Mouse (Mus musculus) myocyte (in vitro differentiated cells): ENCODE data around the gene Trf. TPM values are rescaled to one million over a fixed set of nuclear protein-coding genes. Genes with fewer than 3 reads are reported as not detected.
"Not testable (repeated sequence)": the region's sequence is repeated elsewhere in the genome, so short reads cannot be mapped to it uniquely, and the experiment has no call there.

Source experiments
- H3K27me3 ChIP-seq: one replicate; pipeline ENCODE4 v1.6.1; 2011; ENCODE audit not compliant: control insufficient read depth, insufficient read depth, insufficient read length
- H3K36me3 ChIP-seq: one replicate; pipeline ENCODE4 v1.6.1; 2011; ENCODE audit not compliant: control insufficient read depth, insufficient read depth
- H3K4me2 ChIP-seq: one replicate; pipeline ENCODE4 v1.6.1; 2011; ENCODE audit warnings: low read depth, control low read depth
- H3K4me3 ChIP-seq: one replicate; pipeline ENCODE4 v1.5.1; 2011; ENCODE audit warnings: mild to moderate bottlenecking, control low read depth, moderate library complexity
- H3K79me2 ChIP-seq: one replicate; pipeline ENCODE4 v1.6.1; 2011; ENCODE audit not compliant: control insufficient read depth, insufficient read depth
- H3ac ChIP-seq: one replicate; pipeline ENCODE4 v1.6.1; 2011; ENCODE audit not compliant: control insufficient read depth, insufficient read length
- CEBPB ChIP-seq: IDR thresholded peaks from 2 replicates; pipeline ENCODE4 v1.6.1; 2011; ENCODE audit warnings: mild to moderate bottlenecking, moderate library complexity; ENCODE audit not compliant: poor library complexity, insufficient read depth, severe bottlenecking
- E2F4 ChIP-seq: IDR thresholded peaks from one replicate; pipeline ENCODE4 v1.6.1; 2011; ENCODE audit warnings: mild to moderate bottlenecking, control low read depth, moderate library complexity; ENCODE audit not compliant: insufficient read depth
- MAX ChIP-seq: IDR thresholded peaks from one replicate; pipeline ENCODE4 v1.6.1; 2011; ENCODE audit warnings: low read depth, mild to moderate bottlenecking, control low read depth
- MYOD1 ChIP-seq, 3 experiments: IDR thresholded peaks; one replicate each; pipeline ENCODE4 v1.6.1; 2011; ENCODE audit warnings: control low read depth in 2 of 3, low read depth in 2 of 3, mild to moderate bottlenecking in 2 of 3, moderate library complexity in 1 of 3; ENCODE audit not compliant: insufficient read length in 2 of 3, control insufficient read depth in 1 of 3
- MYOG ChIP-seq, 3 experiments: IDR thresholded peaks; one replicate each; pipeline ENCODE4 v1.6.1; 2011; ENCODE audit warnings: control low read depth in 2 of 3, low read depth in 2 of 3, mild to moderate bottlenecking in 2 of 3; ENCODE audit not compliant: insufficient read length in 2 of 3, control insufficient read depth in 1 of 3, insufficient read depth in 1 of 3
- POLR2A ChIP-seq: IDR thresholded peaks from one replicate; pipeline ENCODE4 v1.6.1; 2011; ENCODE audit warnings: low read depth, mild to moderate bottlenecking, control low read depth, moderate library complexity; ENCODE audit not compliant: insufficient read length
- POLR2AphosphoS2 ChIP-seq: IDR thresholded peaks from one replicate; pipeline ENCODE4 v1.6.1; 2011; ENCODE audit warnings: low read depth, control low read depth; ENCODE audit not compliant: insufficient read length
- REST ChIP-seq: IDR thresholded peaks from one replicate; pipeline ENCODE4 v1.6.1; 2011; ENCODE audit warnings: mild to moderate bottlenecking, control low read depth, moderate library complexity; ENCODE audit not compliant: insufficient read depth, insufficient read length
- SRF ChIP-seq: IDR thresholded peaks from one replicate; pipeline ENCODE4 v1.6.1; 2011; ENCODE audit warnings: low read depth; ENCODE audit not compliant: control insufficient read depth, insufficient read length
- TCF12 ChIP-seq: IDR thresholded peaks from one replicate; pipeline ENCODE4 v1.6.1; 2011; ENCODE audit warnings: mild to moderate bottlenecking, control low read depth; ENCODE audit not compliant: poor library complexity, insufficient read depth, severe bottlenecking
- TCF3 ChIP-seq: IDR thresholded peaks from one replicate; pipeline ENCODE4 v1.6.1; 2011; ENCODE audit warnings: low read depth, control low read depth; ENCODE audit not compliant: insufficient read length
- USF1 ChIP-seq: IDR thresholded peaks from one replicate; pipeline ENCODE4 v1.6.1; 2011; ENCODE audit warnings: low read depth, mild to moderate bottlenecking, control low read depth, moderate library complexity
- polyA plus RNA-seq: library from polyadenylated mRNA; unstranded; fragments of >200 nt; fragmentation: generic; extraction: Trizol; gene quantifications from one replicate; pipeline ENCODE4 v1.2.1, GENCODE M21; 2012; ENCODE audit warnings: missing spikeins

Gene Trf
- polyA plus RNA-seq, 1 experiment = not detected

GRCm38 (mm10) chr9:103168771-103169170, 61.5 kb downstream of the Trf start:
- Histone ChIP-seq H3K79me2 (no peaks in the 10 kb centered on the region), H3ac (no peak overlapping the region)
- TF ChIP-seq CEBPB (no peak), MAX (no peak), SRF (no peak), REST (no peak)

GRCm38 (mm10) chr9:103168046-103168445, 62.2 kb downstream of the Trf start:
- H3K4me2 ChIP-seq = no peak overlapping the region

More at GRCm38 (mm10) chr9:103168771-103169170, 61.5 kb downstream of the Trf start:
- no peaks in the 10 kb centered on the region for H3K27me3 ChIP-seq
- no peak overlapping the region for H3K4me2 ChIP-seq
- no peak overlapping the region for H3K4me3 ChIP-seq
- no peaks in the 10 kb centered on the region for H3K36me3 ChIP-seq

GRCm38 (mm10) chr9:103163806-103164205, 66.4 kb downstream of the Trf start:
- H3K36me3 ChIP-seq = no peaks in the 10 kb centered on the region
- TF ChIP-seq POLR2A (no peak), E2F4 (no peak)
- no peak overlapping the region for H3ac ChIP-seq
- H3K4me3 ChIP-seq = no peak overlapping the region
- H3K4me2 ChIP-seq = no peak overlapping the region
- no peaks in the 10 kb centered on the region for H3K79me2 ChIP-seq
- H3K27me3 ChIP-seq = no peaks in the 10 kb centered on the region

More at GRCm38 (mm10) chr9:103168046-103168445, 62.2 kb downstream of the Trf start:
- no peak overlapping the region for H3ac ChIP-seq
- no peaks in the 10 kb centered on the region for H3K79me2 ChIP-seq
- H3K4me3 ChIP-seq = no peak overlapping the region
- no peaks in the 10 kb centered on the region for H3K27me3 ChIP-seq
- H3K36me3 ChIP-seq = no peaks in the 10 kb centered on the region
- TF ChIP-seq MAX (no peak), MYOD1 (IDR thresholded peaks at IDR 0.05; ENCODE audit: control insufficient read depth in 1 of 3, insufficient read length in 2 of 3, low read depth in 2 of 3) (no peak), MYOG (IDR thresholded peaks at IDR 0.05; ENCODE audit: control insufficient read depth in 1 of 3, insufficient read depth in 1 of 3, insufficient read length in 2 of 3, low read depth in 2 of 3) (no peak), CEBPB (no peak), POLR2A (no peak), SRF (no peak), TCF3 (no peak), E2F4 (no peak), POLR2AphosphoS2 (no peak)

- not testable (repeated sequence) for H3K4me2 ChIP-seq, H3K36me3 ChIP-seq, H3ac ChIP-seq, H3K79me2 ChIP-seq, H3K27me3 ChIP-seq, H3K4me3 ChIP-seq
Observed at GRCm38 (mm10) chr9:103155158-103155557, 75.1 kb downstream of the Trf start.

- H3ac ChIP-seq = no peak overlapping the region
- H3K27me3 ChIP-seq = no peaks in the 10 kb centered on the region
- no peaks in the 10 kb centered on the region for H3K36me3 ChIP-seq
- no peak overlapping the region for H3K4me2 ChIP-seq
- H3K4me3 ChIP-seq = no peak overlapping the region
- no peaks in the 10 kb centered on the region for H3K79me2 ChIP-seq
- TF ChIP-seq POLR2A = no peak
- TF ChIP-seq TCF12 = no peak
- TF ChIP-seq MYOD1 (IDR thresholded peaks at IDR 0.05; ENCODE audit: control insufficient read depth in 1 of 3, insufficient read length in 2 of 3, low read depth in 2 of 3) = no peak
- no peak for TF ChIP-seq E2F4
- TF ChIP-seq MYOG (IDR thresholded peaks at IDR 0.05; ENCODE audit: control insufficient read depth in 1 of 3, insufficient read depth in 1 of 3, insufficient read length in 2 of 3, low read depth in 2 of 3) = no peak
- TF ChIP-seq USF1 = no peak
- no peak for TF ChIP-seq TCF3
- no peak for TF ChIP-seq MAX
- no peak for TF ChIP-seq SRF
Observed at GRCm38 (mm10) chr9:103154568-103154967, 75.7 kb downstream of the Trf start.

Other genes with a start within 250 kb of the Trf start
- 0.12 TPM for gene Slco2a1, start 241.7 kb downstream of the Trf start, polyA plus RNA-seq
- 2.4 TPM for gene Rab6b, start 118.7 kb downstream of the Trf start, polyA plus RNA-seq
- 60.2 TPM for gene Srprb, start 28.3 kb downstream of the Trf start, polyA plus RNA-seq
- not detected for gene Gm20425, start 137 bp downstream of the Trf start, polyA plus RNA-seq
- 0.17 TPM for gene 1300017J02Rik, start 74.6 kb upstream of the Trf start, polyA plus RNA-seq
- 8.4 TPM for gene Topbp1, start 74.8 kb upstream of the Trf start, polyA plus RNA-seq
- 92.9 TPM for gene Cdv3, start 135.4 kb upstream of the Trf start, polyA plus RNA-seq
- 0.25 TPM for gene Bfsp2, start 250.0 kb upstream of the Trf start, polyA plus RNA-seq